Mouse (Mus musculus) spleen, adult 2 months (tissue): ENCODE measurements around the gene Rgsl1. TPM values are rescaled to one million over a fixed set of nuclear protein-coding genes. Genes with fewer than 3 reads are reported as not detected.

Experiments
- DNase-seq, 2 experiments: peaks; one replicate each; pipeline versions ENCODE4 v3.0.0 to v3.0.0-alpha.2; 2012 to 2021; ENCODE audit warnings: low spot score in 2 of 2, low read depth in 1 of 2
- H3K27ac ChIP-seq: fragments of 200-500 bp; 2 replicates; pipeline ENCODE4 v1.5.1; 2012; ENCODE audit warnings: low read length, inconsistent platforms; ENCODE audit not compliant: insufficient read depth
- H3K27me3 ChIP-seq: fragments of 200-500 bp; 2 replicates; pipeline ENCODE4 v1.6.1; 2012; ENCODE audit warnings: mild to moderate bottlenecking, moderate library complexity, low read length, inconsistent platforms; ENCODE audit not compliant: control insufficient read depth, insufficient read depth
- H3K36me3 ChIP-seq: fragments of 200-500 bp; 2 replicates; pipeline ENCODE4 v1.6.1; 2012; ENCODE audit warnings: mild to moderate bottlenecking, low read length, inconsistent platforms; ENCODE audit not compliant: control insufficient read depth, insufficient read depth
- H3K4me1 ChIP-seq: fragments of 200-500 bp; 2 replicates; pipeline ENCODE4 v1.6.1; 2011; ENCODE audit warnings: inconsistent platforms; ENCODE audit not compliant: control insufficient read depth, insufficient read depth, insufficient read length
- H3K4me3 ChIP-seq: fragments of 200-500 bp; 2 replicates; pipeline ENCODE4 v1.5.1; 2011; ENCODE audit warnings: mild to moderate bottlenecking, inconsistent platforms; ENCODE audit not compliant: insufficient read depth, insufficient read length; ENCODE audit errors: extremely low read depth
- CTCF ChIP-seq: fragments of 200-500 bp; IDR thresholded peaks from 2 replicates; pipeline ENCODE4 v1.5.1; 2011; ENCODE audit warnings: mild to moderate bottlenecking, inconsistent platforms; ENCODE audit not compliant: insufficient read depth, insufficient read length, insufficient replicate concordance; ENCODE audit errors: extremely low read depth
- POLR2A ChIP-seq: fragments of 200-500 bp; IDR thresholded peaks from 2 replicates; pipeline ENCODE4 v1.6.1; 2011; ENCODE audit warnings: low read depth, low read length, inconsistent platforms
- WGBS: fragments of 180-500 bp; shearing (Covaris S2); methylation state at CpG from one replicate; pipeline ENCODE4 v1.1.7; 2018; 5-methylcytosine and 5-hydroxymethylcytosine counted together
- polyA plus RNA-seq: library from polyadenylated mRNA; depleted of rRNA; stranded (reverse); fragments of >200 nt; gene quantifications from 2 replicates; pipeline ENCODE4 v1.2.3, GENCODE M21; 2012

Gene Rgsl1
- polyA plus RNA-seq, 1 experiment: not detected

DNA sequence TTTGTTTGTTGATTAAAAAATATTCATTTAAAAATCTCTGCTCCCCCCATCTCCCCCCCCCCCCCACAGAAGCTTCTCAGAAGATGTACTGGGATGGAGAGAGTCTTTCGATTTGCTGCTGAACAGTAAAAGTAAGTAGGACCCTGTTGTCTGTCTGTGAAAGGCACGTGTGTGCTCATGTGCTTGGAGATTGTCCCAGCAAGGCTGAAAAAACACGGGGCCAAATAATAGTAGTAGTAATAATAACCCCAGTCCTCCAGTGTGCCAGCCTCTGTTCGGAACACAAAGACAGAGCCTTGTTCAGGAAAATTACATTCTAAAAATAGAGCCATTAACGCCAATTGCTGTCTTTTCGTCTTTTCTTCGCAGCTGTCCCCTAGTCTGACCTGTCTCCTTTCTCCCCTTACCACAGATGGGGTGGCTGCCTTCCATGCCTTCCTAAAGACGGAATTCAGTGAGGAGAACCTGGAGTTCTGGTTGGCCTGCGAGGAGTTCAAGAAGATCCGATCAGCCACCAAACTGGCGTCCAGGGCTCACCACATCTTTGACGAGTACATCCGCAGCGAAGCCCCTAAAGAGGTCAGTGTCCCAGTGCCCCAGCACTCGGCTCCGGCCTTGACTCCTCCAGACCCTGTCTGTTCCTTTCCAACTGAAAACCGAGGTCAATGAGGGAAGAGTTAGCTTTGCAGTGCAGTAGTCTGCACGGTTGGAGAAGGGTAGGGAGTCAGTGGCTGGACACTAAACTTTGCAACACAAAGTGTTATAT is 102.2 kb downstream of the Rgsl1 start:
- WGBS: 81% methylated on average over 18 of the region's 18 CpGs

DNA sequence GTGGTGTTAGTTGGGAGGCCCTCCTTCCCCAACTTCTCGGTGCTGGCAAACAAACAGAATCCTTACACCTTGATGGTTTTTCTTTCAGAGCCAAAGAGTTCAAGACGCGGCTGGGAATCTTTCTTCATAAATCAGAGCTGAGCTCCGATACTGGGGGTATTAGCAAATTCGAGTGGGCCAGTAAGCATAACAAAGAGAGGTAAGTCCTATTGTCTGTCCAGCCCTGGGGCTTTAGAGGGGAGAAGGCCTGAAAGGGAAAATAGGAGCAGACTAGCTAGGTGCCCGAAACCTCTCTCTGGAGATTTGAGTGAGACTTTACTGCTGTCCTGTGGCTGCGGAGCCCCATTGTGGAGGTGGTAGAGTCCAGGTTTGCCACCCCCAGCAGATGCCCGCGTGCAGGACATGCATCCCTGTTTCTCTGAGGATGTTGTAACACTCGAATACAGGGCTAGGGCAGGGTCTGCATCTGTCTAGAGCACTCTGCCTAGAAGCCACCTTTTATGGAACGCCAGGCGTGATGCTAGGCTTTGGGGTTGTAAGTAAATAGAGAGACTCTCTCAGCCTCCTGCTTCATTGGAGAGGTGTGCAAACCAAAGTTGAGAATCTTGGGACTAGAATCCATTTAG is 103.1 kb downstream of the Rgsl1 start:
- Histone ChIP-seq H3K27ac (no peak overlapping the region), H3K27me3 (peaks cover 5% of the 10 kb centered on the region), H3K36me3 (no peaks in the 10 kb centered on the region), H3K4me1 (no peaks in the 10 kb centered on the region; the same call in 1 of the 2 replicates), H3K4me3 (no peak overlapping the region; the same call in 1 of the 2 replicates)
- TF ChIP-seq CTCF (no peak), POLR2A (no peak)
- 59% methylated on average over 12 of the region's 12 CpGs for WGBS
- DNase-seq: no peak

More for the DNA sequence above, 102.2 kb downstream of the Rgsl1 start:
- no peak overlapping the region for H3K27ac ChIP-seq
- no peaks in the 10 kb centered on the region for H3K36me3 ChIP-seq
- TF ChIP-seq POLR2A (no peak), CTCF (no peak)
- H3K27me3 ChIP-seq: peaks cover 5% of the 10 kb centered on the region
- DNase-seq: no peak
- no peaks in the 10 kb centered on the region; the same call in 1 of the 2 replicates for H3K4me1 ChIP-seq
- H3K4me3 ChIP-seq: no peak overlapping the region

DNA sequence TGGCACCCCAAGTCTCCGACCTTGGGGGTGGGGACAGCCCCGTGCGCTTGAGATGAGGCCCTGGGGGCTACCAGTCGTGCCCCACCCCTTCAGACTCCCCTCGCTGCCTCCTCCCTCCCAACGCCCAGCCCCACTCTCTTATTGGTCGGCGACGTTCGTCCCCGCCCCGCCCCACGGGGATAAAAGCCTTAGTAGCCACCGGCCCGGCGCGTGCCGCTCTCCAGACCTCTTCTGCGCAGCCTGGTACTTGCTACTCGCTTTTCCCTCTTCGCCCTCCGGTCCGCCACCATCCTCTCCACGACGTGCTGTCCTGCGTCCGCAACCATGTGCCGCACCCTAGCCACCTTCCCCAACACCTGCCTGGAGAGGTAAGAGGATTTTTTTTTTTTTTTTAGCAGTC is 103.8 kb downstream of the Rgsl1 start, which contains the start of gene Rgs16:
Rgs16 (plus strand) TSS at position 205 of the 400 bp plus-strand sequence.
- Histone ChIP-seq H3K27me3 (peaks cover 5% of the 10 kb centered on the region), H3K36me3 (no peaks in the 10 kb centered on the region), H3K27ac (no peak within 1 kb of the TSS), H3K4me1 (no peaks in the 10 kb centered on the region; the same call in 1 of the 2 replicates), H3K4me3 (peak within 1 kb of the TSS; percentile 57)
- under 1% methylated on average over 28 of the region's 28 CpGs for WGBS
- no peak for TF ChIP-seq CTCF
- TF ChIP-seq POLR2A: no peak
- peak in 1 of 2 experiments; percentile 72 for DNase-seq

DNA sequence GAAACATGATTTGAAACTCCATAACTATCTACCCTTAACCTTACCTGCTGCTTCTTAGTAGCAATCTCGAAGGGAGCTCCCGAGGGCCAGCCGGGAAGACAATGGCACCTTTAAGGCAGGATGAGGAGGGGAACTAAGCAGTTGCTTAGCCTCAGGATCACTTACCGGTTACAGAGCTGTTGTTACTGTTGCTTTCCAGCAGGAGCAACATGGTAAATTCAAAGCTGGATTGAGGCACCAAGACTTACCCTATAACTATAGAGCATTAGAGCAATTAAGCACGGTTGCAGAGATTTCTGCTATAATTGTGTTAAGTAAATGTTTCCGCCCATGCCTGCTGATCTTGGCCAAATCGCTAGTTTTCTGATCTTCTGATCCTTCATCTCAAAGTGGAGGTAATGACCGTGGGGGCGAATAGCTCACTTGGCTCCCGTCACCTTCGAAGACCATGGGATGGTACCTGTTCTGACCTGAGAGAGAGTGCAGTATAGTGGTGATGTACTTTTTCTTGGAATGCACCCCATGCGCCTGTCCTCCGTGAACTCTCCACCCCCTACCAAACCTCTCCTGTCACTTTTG is 104.4 kb downstream of the Rgsl1 start:
- H3K27me3 ChIP-seq: peaks cover 5% of the 10 kb centered on the region
- WGBS: 27% methylated on average over 13 of the region's 13 CpGs
- DNase-seq: no peak
- H3K36me3 ChIP-seq: no peaks in the 10 kb centered on the region
- no peak overlapping the region for H3K27ac ChIP-seq
- peak overlapping the region; percentile 16; the same call in 1 of the 2 replicates for H3K4me3 ChIP-seq
- H3K4me1 ChIP-seq: no peaks in the 10 kb centered on the region; the same call in 1 of the 2 replicates
- no peak for TF ChIP-seq POLR2A
- no peak for TF ChIP-seq CTCF

DNA sequence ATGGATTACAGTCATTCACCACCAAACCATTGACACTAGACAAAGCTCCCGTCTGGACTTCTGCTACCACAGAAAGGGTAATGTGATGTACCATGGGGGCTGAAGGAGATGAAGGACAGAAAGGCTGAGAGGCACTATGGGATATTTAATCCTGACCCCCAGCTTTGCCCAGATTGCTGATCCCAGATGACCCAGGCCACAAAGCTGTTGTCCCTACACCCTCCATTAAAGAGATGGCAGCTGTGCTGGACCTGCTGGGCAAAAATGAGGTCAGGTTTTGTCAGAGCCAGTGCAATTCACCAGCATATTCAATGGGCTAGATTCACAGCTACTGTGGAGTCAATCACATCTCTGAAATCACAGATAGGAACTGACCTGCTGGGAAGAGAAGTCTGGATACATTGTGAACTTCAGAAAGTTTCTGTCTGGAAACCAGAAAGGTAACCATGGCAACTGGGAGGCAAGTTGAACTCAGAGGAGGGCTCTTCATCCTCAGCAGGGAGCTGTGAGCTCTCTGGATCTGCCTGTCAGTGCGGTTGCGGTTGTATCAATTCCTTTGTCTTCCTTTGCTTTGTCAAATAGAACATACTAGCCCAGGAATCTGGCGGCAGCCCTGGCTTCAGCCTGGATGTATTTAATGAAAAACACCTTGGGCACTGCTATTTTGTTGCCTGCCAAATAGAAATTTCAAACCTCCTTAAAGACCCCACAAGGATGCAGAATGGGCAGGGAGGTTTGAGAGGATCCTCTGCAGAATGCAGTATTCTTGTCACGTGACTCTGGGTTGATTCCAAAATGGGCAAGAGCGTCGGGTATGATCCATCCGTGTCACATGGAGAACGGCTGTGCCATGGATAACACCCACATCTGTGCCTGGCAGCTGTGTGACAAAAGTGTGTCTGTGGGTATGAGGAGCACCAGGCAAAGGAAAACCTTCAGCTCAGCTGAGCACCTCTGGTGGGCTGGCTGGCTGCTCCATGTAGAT is 106.5 kb downstream of the Rgsl1 start:
- TF ChIP-seq POLR2A: no peak
- peaks cover 5% of the 10 kb centered on the region for H3K27me3 ChIP-seq
- H3K36me3 ChIP-seq: no peaks in the 10 kb centered on the region
- no peak overlapping the region for H3K27ac ChIP-seq
- no peak overlapping the region for H3K4me3 ChIP-seq
- no peaks in the 10 kb centered on the region; the same call in 1 of the 2 replicates for H3K4me1 ChIP-seq
- 75% methylated on average over 9 of the region's 9 CpGs for WGBS
- no peak for DNase-seq

DNA sequence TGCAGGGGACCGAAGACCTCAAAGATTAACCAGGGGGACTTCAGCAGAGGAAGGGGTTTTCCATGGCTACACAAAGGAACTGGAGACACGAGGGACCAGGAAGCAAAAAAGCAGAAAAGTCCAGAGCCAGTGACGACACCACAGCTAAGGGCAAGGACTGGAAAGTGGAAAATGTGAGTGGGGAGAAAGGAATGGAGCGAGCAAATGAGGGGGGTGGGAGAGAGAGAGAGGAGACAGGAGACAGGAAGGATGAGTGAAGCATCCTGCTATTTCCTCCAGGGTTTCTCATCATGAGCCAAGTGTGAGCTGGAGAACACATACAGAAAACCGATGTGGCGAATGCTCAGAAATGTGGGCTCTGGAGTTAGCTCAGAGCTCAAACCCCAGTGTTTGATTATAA is 107.8 kb downstream of the Rgsl1 start:
- TF ChIP-seq POLR2A: no peak
- no peak for TF ChIP-seq CTCF
- H3K27ac ChIP-seq: no peak overlapping the region
- H3K36me3 ChIP-seq: no peaks in the 10 kb centered on the region
- H3K4me3 ChIP-seq: no peak overlapping the region
- peaks cover 5% of the 10 kb centered on the region for H3K27me3 ChIP-seq
- DNase-seq: no peak
- no peaks in the 10 kb centered on the region; the same call in 1 of the 2 replicates for H3K4me1 ChIP-seq
- 68% methylated on average over 6 of the region's 6 CpGs for WGBS
